Mouse (Mus musculus): ENCODE measurements around the gene Donson. TPM values are rescaled to one million over a fixed set of nuclear protein-coding genes. Genes with fewer than 3 reads are reported as not detected.

Donson gene
- total and polyA plus RNA-seq, 2 experiments from 2014 or later, result 4.9 to 5.0 TPM

GRCm38 (mm10) chr16:91630584-91630983 is 58.0 kb downstream of the Donson start:
- Histone ChIP-seq H3K27me3 (ENCODE audit: control insufficient read depth, insufficient read depth, low read length) (no peaks in the 10 kb centered on the region), H3K4me1 (ENCODE audit: control insufficient read depth, insufficient read depth) (no peaks in the 10 kb centered on the region), H3K27ac (ENCODE audit: low read depth) (no peak overlapping the region), H3K9ac (replicated peaks; ENCODE audit: low read depth, low read length) (no peak overlapping the region), H3K4me2 (ENCODE audit: low read depth, low read length) (no peak overlapping the region), H3K9me3 (replicated peaks; ENCODE audit: control insufficient read depth, low read length) (no peaks in the 10 kb centered on the region), H3K36me3 (replicated peaks; ENCODE audit: control insufficient read depth, insufficient read depth, low read length) (peaks cover 60% of the 10 kb centered on the region), H3K4me3 (ENCODE audit: low read depth, low read length) (no peak overlapping the region)
- ATAC-seq (ENCODE audit: insufficient read depth, low read depth) (no peak), DNase-seq (ENCODE audit: low spot score) (no peak)
- TF ChIP-seq EP300 (IDR thresholded peaks at IDR 0.05; ENCODE audit: low read depth) (no peak), CTCF (IDR thresholded peaks at IDR 0.05; ENCODE audit: low read depth) (no peak)
- 69% methylated on average over 1 of the region's 1 CpGs for WGBS

GRCm38 (mm10) chr16:91629749-91630148 is 58.8 kb downstream of the Donson start:
- H3K4me2 ChIP-seq (ENCODE audit: low read depth, low read length), result no peak overlapping the region
- H3K4me3 ChIP-seq (ENCODE audit: low read depth, low read length), result no peak overlapping the region
- no peaks in the 10 kb centered on the region for H3K27me3 ChIP-seq (ENCODE audit: control insufficient read depth, insufficient read depth, low read length)
- H3K4me1 ChIP-seq (ENCODE audit: control insufficient read depth, insufficient read depth), result no peaks in the 10 kb centered on the region
- H3K9ac ChIP-seq (replicated peaks; ENCODE audit: low read depth, low read length), result no peak overlapping the region
- no peak overlapping the region for H3K27ac ChIP-seq (ENCODE audit: low read depth)
- 90% methylated on average over 4 of the region's 4 CpGs for WGBS
- peaks cover 60% of the 10 kb centered on the region for H3K36me3 ChIP-seq (replicated peaks; ENCODE audit: control insufficient read depth, insufficient read depth, low read length)
- no peaks in the 10 kb centered on the region for H3K9me3 ChIP-seq (replicated peaks; ENCODE audit: control insufficient read depth, low read length)
- ATAC-seq (ENCODE audit: insufficient read depth, low read depth) (no peak), DNase-seq (ENCODE audit: low spot score) (no peak)
- TF ChIP-seq CTCF (IDR thresholded peaks at IDR 0.05; ENCODE audit: low read depth) (no peak), EP300 (IDR thresholded peaks at IDR 0.05; ENCODE audit: low read depth) (no peak)

- H3K27me3 ChIP-seq (ENCODE audit: control insufficient read depth, insufficient read depth, low read length), result no peaks in the 10 kb centered on the region
- H3K4me3 ChIP-seq (ENCODE audit: low read depth, low read length), result no peak overlapping the region
- DNase-seq (ENCODE audit: low spot score), result no peak
- WGBS, result 83% methylated on average over 3 of the region's 3 CpGs
- H3K4me2 ChIP-seq (ENCODE audit: low read depth, low read length), result no peak overlapping the region
- H3K9ac ChIP-seq (replicated peaks; ENCODE audit: low read depth, low read length), result no peak overlapping the region
- peaks cover 67% of the 10 kb centered on the region for H3K36me3 ChIP-seq (replicated peaks; ENCODE audit: control insufficient read depth, insufficient read depth, low read length)
- H3K9me3 ChIP-seq (replicated peaks; ENCODE audit: control insufficient read depth, low read length), result no peaks in the 10 kb centered on the region
- TF ChIP-seq CTCF (IDR thresholded peaks at IDR 0.05; ENCODE audit: low read depth) (no peak), EP300 (IDR thresholded peaks at IDR 0.05; ENCODE audit: low read depth) (no peak)
- no peak for ATAC-seq (ENCODE audit: insufficient read depth, low read depth)
- no peak overlapping the region for H3K27ac ChIP-seq (ENCODE audit: low read depth)
- H3K4me1 ChIP-seq (ENCODE audit: control insufficient read depth, insufficient read depth), result no peaks in the 10 kb centered on the region
These were observed 59.9 kb downstream of the Donson start for GRCm38 (mm10) chr16:91628673-91629072.

GRCm38 (mm10) chr16:91627831-91628230 is 60.7 kb downstream of the Donson start:
- Histone ChIP-seq H3K27ac (ENCODE audit: low read depth) (no peak overlapping the region), H3K9me3 (replicated peaks; ENCODE audit: control insufficient read depth, low read length) (no peaks in the 10 kb centered on the region), H3K36me3 (replicated peaks; ENCODE audit: control insufficient read depth, insufficient read depth, low read length) (peaks cover 68% of the 10 kb centered on the region), H3K4me2 (ENCODE audit: low read depth, low read length) (no peak overlapping the region), H3K4me1 (ENCODE audit: control insufficient read depth, insufficient read depth) (no peaks in the 10 kb centered on the region), H3K4me3 (ENCODE audit: low read depth, low read length) (no peak overlapping the region), H3K27me3 (ENCODE audit: control insufficient read depth, insufficient read depth, low read length) (no peaks in the 10 kb centered on the region), H3K9ac (replicated peaks; ENCODE audit: low read depth, low read length) (no peak overlapping the region)
- WGBS, result 73% methylated on average over 7 of the region's 7 CpGs
- DNase-seq (ENCODE audit: low spot score) (no peak), ATAC-seq (ENCODE audit: insufficient read depth, low read depth) (no peak)
- TF ChIP-seq EP300 (IDR thresholded peaks at IDR 0.05; ENCODE audit: low read depth) (no peak), CTCF (IDR thresholded peaks at IDR 0.05; ENCODE audit: low read depth) (no peak)

Other genes starting within 250 kb of the Donson start
- gene Ifnar1, start 203.5 kb downstream of the Donson start, total RNA-seq (2014; rRNA removed; ENCODE audit: low replicate concordance), result 32.6 and 42.6 TPM in 2 replicates
- gene Ifnar1, start 203.5 kb downstream of the Donson start, polyA plus RNA-seq (2015; fragmentation: Nextera tagmentation; extraction: Ambion mirVana), result 23.7 and 24.0 TPM in 2 replicates
- gene Ifngr2, start 141.7 kb downstream of the Donson start, total RNA-seq (2014; rRNA removed; ENCODE audit: low replicate concordance), result 77.7 and 87.6 TPM in 2 replicates
- gene Ifngr2, start 141.7 kb downstream of the Donson start, polyA plus RNA-seq (2015; fragmentation: Nextera tagmentation; extraction: Ambion mirVana), result 149 and 175 TPM in 2 replicates
- gene Tmem50b, start 91.0 kb downstream of the Donson start, total RNA-seq (2014; rRNA removed; ENCODE audit: low replicate concordance), result 54.6 and 62.6 TPM in 2 replicates
- 51.1 and 55.7 TPM in 2 replicates for gene Tmem50b, start 91.0 kb downstream of the Donson start, polyA plus RNA-seq (2015; fragmentation: Nextera tagmentation; extraction: Ambion mirVana)
- gene Dnajc28, start 69.7 kb downstream of the Donson start, total RNA-seq (2014; rRNA removed; ENCODE audit: low replicate concordance), result 4.6 and 10.7 TPM in 2 replicates
- gene Dnajc28, start 69.7 kb downstream of the Donson start, polyA plus RNA-seq (2015; fragmentation: Nextera tagmentation; extraction: Ambion mirVana), result 9.9 and 15.2 TPM in 2 replicates
- gene Gart, start 41.8 kb downstream of the Donson start, total RNA-seq (2014; rRNA removed; ENCODE audit: low replicate concordance), result 37.9 and 45.9 TPM in 2 replicates
- gene Gart, start 41.8 kb downstream of the Donson start, polyA plus RNA-seq (2015; fragmentation: Nextera tagmentation; extraction: Ambion mirVana), result 42.2 and 43.9 TPM in 2 replicates
- 210 and 243 TPM in 2 replicates for gene Son, start 41.3 kb downstream of the Donson start, total RNA-seq (2014; rRNA removed; ENCODE audit: low replicate concordance)
- 65.6 and 69.1 TPM in 2 replicates for gene Son, start 41.3 kb downstream of the Donson start, polyA plus RNA-seq (2015; fragmentation: Nextera tagmentation; extraction: Ambion mirVana)
- gene Cryzl1, start 40.2 kb upstream of the Donson start, total RNA-seq (2014; rRNA removed; ENCODE audit: low replicate concordance), result 6.6 and 17.5 TPM in 2 replicates
- gene Cryzl1, start 40.2 kb upstream of the Donson start, polyA plus RNA-seq (2015; fragmentation: Nextera tagmentation; extraction: Ambion mirVana), result 51.8 and 58.4 TPM in 2 replicates
- gene Itsn1, start 40.5 kb upstream of the Donson start, total RNA-seq (2014; rRNA removed; ENCODE audit: low replicate concordance), result 25.9 and 64.7 TPM in 2 replicates
- 11.1 and 11.9 TPM in 2 replicates for gene Itsn1, start 40.5 kb upstream of the Donson start, polyA plus RNA-seq (2015; fragmentation: Nextera tagmentation; extraction: Ambion mirVana)

Data from heart, postnatal 0 days (tissue).